Mouse (Mus musculus) neural tube, embryonic 11.5 days (tissue): Measurements from ENCODE around the gene Med4. TPM values are rescaled to one million over a fixed set of nuclear protein-coding genes. Genes with fewer than 3 reads are reported as not detected.

ENCODE experiments used
- ATAC-seq: fragments of 200-750 bp; cut with Nextera tagmentation; 2 replicates; pipeline ENCODE4 v1.8.0; 2017; ENCODE audit warnings: moderate number of reproducible peaks, mild to moderate bottlenecking, moderate TSS enrichment, moderate library complexity; ENCODE audit not compliant: insufficient read depth, low FRiP score, low TSS enrichment
- DNase-seq: peaks from one replicate; pipeline ENCODE4 v3.0.0-alpha.2; 2015; ENCODE audit warnings: low spot score
- H3K27ac ChIP-seq: fragments of 300-500 bp; sonication (generic); 2 replicates; pipeline ENCODE4 v1.5.1; 2014; ENCODE audit warnings: low read depth, mild to moderate bottlenecking, low read length
- H3K27me3 ChIP-seq: fragments of 300-500 bp; sonication (generic); 2 replicates; pipeline ENCODE4 v1.6.1; 2014; ENCODE audit warnings: mild to moderate bottlenecking, low read length, mixed read lengths; ENCODE audit not compliant: control insufficient read depth, insufficient read depth
- H3K36me3 ChIP-seq: fragments of 300-500 bp; sonication (generic); 2 replicates; pipeline ENCODE4 v1.6.1; 2014; ENCODE audit warnings: mild to moderate bottlenecking, low read length, moderate library complexity, mixed read lengths; ENCODE audit not compliant: control insufficient read depth, insufficient read depth
- H3K4me1 ChIP-seq: fragments of 300-500 bp; sonication (generic); 2 replicates; pipeline ENCODE4 v1.6.1; 2014; ENCODE audit warnings: low read length, mixed read lengths; ENCODE audit not compliant: control insufficient read depth, insufficient read depth
- H3K4me2 ChIP-seq: fragments of 300-500 bp; sonication (generic); 2 replicates; pipeline ENCODE4 v1.6.1; 2014; ENCODE audit warnings: low read depth, mild to moderate bottlenecking, moderate library complexity
- H3K4me3 ChIP-seq: fragments of 300-500 bp; sonication (generic); 2 replicates; pipeline ENCODE4 v1.5.1; 2014; ENCODE audit warnings: low read depth, low read length
- H3K9ac ChIP-seq: fragments of 300-500 bp; sonication (generic); 2 replicates; pipeline ENCODE4 v1.6.1; 2014; ENCODE audit warnings: mild to moderate bottlenecking, low read length
- H3K9me3 ChIP-seq: fragments of 300-500 bp; sonication (generic); 2 replicates; pipeline ENCODE4 v1.6.1; 2016; ENCODE audit warnings: low read length; ENCODE audit not compliant: control insufficient read depth
- WGBS: fragments of 180-500 bp; shearing (Covaris S2); extraction: QIAGEN DNeasy Blood & Tissue Kit; methylation state at CpG from one replicate; pipeline ENCODE4 v1.1.7; 2014; 5-methylcytosine and 5-hydroxymethylcytosine counted together
- polyA plus RNA-seq: library from polyadenylated mRNA; unstranded; fragments of >200 nt; fragmentation: Nextera tagmentation; extraction: Ambion mirVana; gene quantifications from 2 replicates; pipeline ENCODE4 v1.2.1, GENCODE M21; 2014

Gene Med4
- polyA plus RNA-seq, 1 experiment from 2014 or later: 101 TPM

- no peaks in the 10 kb centered on the region; the same call in 1 of the 2 replicates for H3K4me1 ChIP-seq
- no peak overlapping the region for H3K9ac ChIP-seq
- no peak overlapping the region for H3K4me3 ChIP-seq
- DNase-seq (peak; percentile 29), ATAC-seq (no peak; the same call in 1 of the 2 replicates)
- no peaks in the 10 kb centered on the region for H3K36me3 ChIP-seq
- no peak overlapping the region for H3K27ac ChIP-seq
- no peaks in the 10 kb centered on the region for H3K9me3 ChIP-seq
- 44% methylated on average over 7 of the region's 7 CpGs for WGBS
- no peak overlapping the region for H3K4me2 ChIP-seq
- no peaks in the 10 kb centered on the region for H3K27me3 ChIP-seq
Observed at GRCm38 (mm10) chr14:73474636-73475093, 35.2 kb upstream of the Med4 start.

GRCm38 (mm10) chr14:73475506-73475905 lies 34.3 kb upstream of the Med4 start:
- Histone ChIP-seq H3K27me3 (no peaks in the 10 kb centered on the region), H3K4me1 (no peaks in the 10 kb centered on the region; the same call in 1 of the 2 replicates), H3K4me3 (no peak overlapping the region), H3K36me3 (no peaks in the 10 kb centered on the region), H3K27ac (no peak overlapping the region), H3K9me3 (no peaks in the 10 kb centered on the region), H3K9ac (no peak overlapping the region), H3K4me2 (no peak overlapping the region)
- ATAC-seq (no peak), DNase-seq (no peak)
- 81% methylated on average over 7 of the region's 7 CpGs for WGBS

GRCm38 (mm10) chr14:73476361-73476934 lies 33.4 kb upstream of the Med4 start:
- no peaks in the 10 kb centered on the region for H3K27me3 ChIP-seq
- H3K9me3 ChIP-seq: no peaks in the 10 kb centered on the region
- 72% methylated on average over 8 of the region's 8 CpGs for WGBS
- no peaks in the 10 kb centered on the region; the same call in 1 of the 2 replicates for H3K4me1 ChIP-seq
- ATAC-seq (no peak), DNase-seq (no peak)
- no peak overlapping the region for H3K9ac ChIP-seq
- no peak overlapping the region for H3K4me2 ChIP-seq
- H3K27ac ChIP-seq: no peak overlapping the region
- H3K4me3 ChIP-seq: no peak overlapping the region
- H3K36me3 ChIP-seq: no peaks in the 10 kb centered on the region

- 92% methylated on average over 10 of the region's 10 CpGs for WGBS
- H3K36me3 ChIP-seq: no peaks in the 10 kb centered on the region
- H3K27ac ChIP-seq: no peak overlapping the region
- ATAC-seq (no peak), DNase-seq (no peak)
- no peaks in the 10 kb centered on the region; the same call in 1 of the 2 replicates for H3K4me1 ChIP-seq
- H3K27me3 ChIP-seq: no peaks in the 10 kb centered on the region
- H3K9me3 ChIP-seq: no peaks in the 10 kb centered on the region
- no peak overlapping the region for H3K4me2 ChIP-seq
- H3K4me3 ChIP-seq: no peak overlapping the region
- no peak overlapping the region for H3K9ac ChIP-seq
Observed at GRCm38 (mm10) chr14:73477077-73477476, 32.7 kb upstream of the Med4 start.

GRCm38 (mm10) chr14:73478321-73478720 lies 31.5 kb upstream of the Med4 start:
- ATAC-seq (no peak), DNase-seq (no peak)
- H3K36me3 ChIP-seq: no peaks in the 10 kb centered on the region
- 85% methylated on average over 3 of the region's 3 CpGs for WGBS
- no peak overlapping the region for H3K4me3 ChIP-seq
- no peak overlapping the region for H3K27ac ChIP-seq
- no peaks in the 10 kb centered on the region for H3K27me3 ChIP-seq
- H3K4me1 ChIP-seq: no peaks in the 10 kb centered on the region
- no peak overlapping the region for H3K9ac ChIP-seq
- H3K9me3 ChIP-seq: no peaks in the 10 kb centered on the region
- H3K4me2 ChIP-seq: no peak overlapping the region

- no peak for DNase-seq
- Histone ChIP-seq H3K27me3 (no peaks in the 10 kb centered on the region), H3K36me3 (no peaks in the 10 kb centered on the region), H3K9ac (no peak overlapping the region), H3K27ac (no peak overlapping the region), H3K4me3 (no peak overlapping the region), H3K4me2 (no peak overlapping the region), H3K9me3 (no peaks in the 10 kb centered on the region), H3K4me1 (no peaks in the 10 kb centered on the region)
- 28% methylated on average over 1 of the region's 1 CpGs for WGBS
- no peak for ATAC-seq
Observed at GRCm38 (mm10) chr14:73479771-73480170, 30.1 kb upstream of the Med4 start.

- DNase-seq: no peak
- Histone ChIP-seq H3K4me1 (no peaks in the 10 kb centered on the region), H3K4me2 (no peak overlapping the region), H3K9me3 (no peaks in the 10 kb centered on the region), H3K27me3 (no peaks in the 10 kb centered on the region), H3K4me3 (no peak overlapping the region), H3K9ac (no peak overlapping the region), H3K27ac (no peak overlapping the region), H3K36me3 (no peaks in the 10 kb centered on the region)
- 82% methylated on average over 5 of the region's 5 CpGs for WGBS
- ATAC-seq: no peak
Observed at GRCm38 (mm10) chr14:73483516-73484229, 26.2 kb upstream of the Med4 start.

GRCm38 (mm10) chr14:73484366-73485110 lies 25.3 kb upstream of the Med4 start:
- WGBS: 65% methylated on average over 3 of the region's 3 CpGs
- no peaks in the 10 kb centered on the region for H3K27me3 ChIP-seq

More at GRCm38 (mm10) chr14:73484366-73485110, 25.3 kb upstream of the Med4 start:
- H3K9ac ChIP-seq: no peak overlapping the region
- H3K9me3 ChIP-seq: no peaks in the 10 kb centered on the region
- no peak overlapping the region for H3K4me2 ChIP-seq
- H3K36me3 ChIP-seq: no peaks in the 10 kb centered on the region
- ATAC-seq: no peak
- no peak overlapping the region for H3K27ac ChIP-seq
- DNase-seq: no peak
- H3K4me1 ChIP-seq: no peaks in the 10 kb centered on the region
- H3K4me3 ChIP-seq: no peak overlapping the region
